Mouse (Mus musculus) heart, adult 2 months (tissue): ENCODE results near the gene Fam107a. TPM values are rescaled to one million over a fixed set of nuclear protein-coding genes. Genes with fewer than 3 reads are reported as not detected.

Experiments used
- DNase-seq, 2 experiments: peaks; one replicate each; pipeline ENCODE4 v3.0.0; 2021
- H3K27ac ChIP-seq: fragments of 200-600 bp; 2 replicates; pipeline ENCODE4 v1.8.1; 2022
- H3K27me3 ChIP-seq: fragments of 200-500 bp; 2 replicates; pipeline ENCODE4 v1.6.1; 2012; ENCODE audit warnings: mild to moderate bottlenecking, low read length, inconsistent platforms, mixed read lengths; ENCODE audit not compliant: control insufficient read depth, insufficient read depth
- H3K36me3 ChIP-seq: fragments of 200-500 bp; 2 replicates; pipeline ENCODE4 v1.6.1; 2012; ENCODE audit warnings: low read length, inconsistent platforms; ENCODE audit not compliant: control insufficient read depth, insufficient read depth
- H3K4me1 ChIP-seq: fragments of 200-500 bp; 2 replicates; pipeline ENCODE4 v1.6.1; 2011; ENCODE audit warnings: low read length; ENCODE audit not compliant: control insufficient read depth, insufficient read depth
- H3K4me3 ChIP-seq: fragments of 200-600 bp; 2 replicates; pipeline ENCODE4 v1.8.1; 2022
- H3K79me2 ChIP-seq: fragments of 200-500 bp; replicated peaks from 2 replicates; pipeline ENCODE4 v1.6.1; 2012; ENCODE audit warnings: mild to moderate bottlenecking, inconsistent platforms, low read length, moderate library complexity, mixed read lengths; ENCODE audit not compliant: control insufficient read depth, insufficient read depth
- H3K9ac ChIP-seq: fragments of 200-500 bp; 2 replicates; pipeline ENCODE4 v1.6.1; 2012; ENCODE audit warnings: low read depth, mild to moderate bottlenecking, control low read depth, inconsistent platforms, low read length, mixed read lengths
- CTCF ChIP-seq: fragments of 200-600 bp; IDR thresholded peaks from 2 replicates; pipeline ENCODE4 v1.8.1; 2022; ENCODE audit warnings: antibody characterized with exemption, mild to moderate bottlenecking, moderate library complexity
- EP300 ChIP-seq: fragments of 200-500 bp; IDR thresholded peaks from 2 replicates; pipeline ENCODE4 v1.6.1; 2011; ENCODE audit warnings: low read depth, low read length, control low read depth; ENCODE audit not compliant: insufficient read depth
- POLR2A ChIP-seq: fragments of 200-500 bp; IDR thresholded peaks from 2 replicates; pipeline ENCODE4 v1.6.1; 2011; ENCODE audit warnings: mild to moderate bottlenecking, low read depth, low read length, control low read depth; ENCODE audit not compliant: insufficient read depth
- WGBS: fragments of 180-500 bp; shearing (Covaris S2); methylation state at CpG from one replicate; pipeline ENCODE4 v1.1.7; 2018; 5-methylcytosine and 5-hydroxymethylcytosine counted together
- intact Hi-C: fragments of 180-260 bp; cut with DNase I; formaldehyde crosslinking; loops from one replicate; pipeline ENCODE4 v1.15.1; 2025
- polyA plus RNA-seq: library from polyadenylated mRNA; depleted of rRNA; stranded (reverse); fragments of >200 nt; gene quantifications from 2 replicates; pipeline ENCODE4 v1.2.3, GENCODE M21; 2012
- total RNA-seq, 2 experiments: library from RNA; stranded (reverse); gene quantifications; 2 replicates each; pipeline ENCODE4 v1.2.3; 2021

Gene Fam107a
- total and polyA plus RNA-seq, 3 experiments: 5.1 to 17.2 (median 5.4) TPM

- H3K4me1 ChIP-seq: peaks cover 4% of the 10 kb centered on the region; the same call in 1 of the 2 replicates
- H3K36me3 ChIP-seq: no peaks in the 10 kb centered on the region
- no peak overlapping the region for H3K27ac ChIP-seq
- peak; percentile 99; the same call in 1 of the 2 replicates for TF ChIP-seq CTCF
- TF ChIP-seq EP300: peak; percentile 68; the same call in 1 of the 2 replicates
- TF ChIP-seq POLR2A: no peak
- no peak overlapping the region for H3K9ac ChIP-seq
- H3K4me3 ChIP-seq: no peak overlapping the region
- WGBS: 28% methylated on average over 7 of the region's 7 CpGs
- intact Hi-C loops: loop anchor here (1.0 to 5.0 kb wide), 5 partner anchors 46 to 379 kb away; no protein-coding TSS in a partner anchor
- peak; percentile 73 to 89 for DNase-seq
- H3K79me2 ChIP-seq: no peaks in the 10 kb centered on the region
- no peaks in the 10 kb centered on the region for H3K27me3 ChIP-seq
Observed at GRCm38 (mm10) chr14:8346255-8346997, 28.6 kb upstream of the Fam107a start.

GRCm38 (mm10) chr14:8345566-8345965, 27.7 kb upstream of the Fam107a start:
- H3K36me3 ChIP-seq: no peaks in the 10 kb centered on the region
- no peak overlapping the region for H3K27ac ChIP-seq
- DNase-seq: no peak
- no peaks in the 10 kb centered on the region for H3K79me2 ChIP-seq
- no peak overlapping the region for H3K4me3 ChIP-seq
- peaks cover 4% of the 10 kb centered on the region; the same call in 1 of the 2 replicates for H3K4me1 ChIP-seq
- H3K27me3 ChIP-seq: no peaks in the 10 kb centered on the region
- WGBS: 70% methylated on average over 4 of the region's 4 CpGs
- TF ChIP-seq CTCF (no peak), EP300 (no peak), POLR2A (no peak)
- no peak overlapping the region for H3K9ac ChIP-seq
- intact Hi-C loops: loop anchor here (5.0 kb wide), 1 partner anchor 378 kb away; no protein-coding TSS in a partner anchor

GRCm38 (mm10) chr14:8342509-8343106, 24.8 kb upstream of the Fam107a start:
- no peaks in the 10 kb centered on the region for H3K79me2 ChIP-seq
- H3K4me3 ChIP-seq: no peak overlapping the region
- WGBS: 11% methylated on average over 5 of the region's 5 CpGs
- DNase-seq: peak; percentile 61 to 73
- intact Hi-C loops: loop anchor here (5.0 kb wide), 1 partner anchor 125 kb away; no protein-coding TSS in a partner anchor
- no peaks in the 10 kb centered on the region for H3K36me3 ChIP-seq
- TF ChIP-seq CTCF (peak; percentile 54), POLR2A (no peak)
- H3K27me3 ChIP-seq: no peaks in the 10 kb centered on the region
- H3K27ac ChIP-seq: no peak overlapping the region
- H3K4me1 ChIP-seq: peaks cover 4% of the 10 kb centered on the region; the same call in 1 of the 2 replicates
- H3K9ac ChIP-seq: no peak overlapping the region

- TF ChIP-seq CTCF: no peak
- no peak for TF ChIP-seq EP300
- TF ChIP-seq POLR2A: no peak
- Histone ChIP-seq H3K36me3 (no peaks in the 10 kb centered on the region), H3K4me1 (peaks cover 4% of the 10 kb centered on the region; the same call in 1 of the 2 replicates), H3K79me2 (no peaks in the 10 kb centered on the region), H3K9ac (no peak overlapping the region), H3K27ac (no peak overlapping the region), H3K4me3 (no peak overlapping the region), H3K27me3 (no peaks in the 10 kb centered on the region)
- intact Hi-C loops: loop anchor here (5.0 kb wide), 1 partner anchor 123 kb away; no protein-coding TSS in a partner anchor
- WGBS: 52% methylated on average over 4 of the region's 4 CpGs
- DNase-seq: no peak
Observed at GRCm38 (mm10) chr14:8340226-8340625, 22.4 kb upstream of the Fam107a start.

- Histone ChIP-seq H3K27ac (no peak overlapping the region), H3K27me3 (no peaks in the 10 kb centered on the region), H3K4me1 (no peaks in the 10 kb centered on the region), H3K4me3 (no peak overlapping the region), H3K36me3 (no peaks in the 10 kb centered on the region), H3K79me2 (no peaks in the 10 kb centered on the region), H3K9ac (no peak overlapping the region)
- no peak for DNase-seq
- intact Hi-C loops: no loop called here
- 69% methylated on average over 10 of the region's 10 CpGs for WGBS
- TF ChIP-seq EP300: no peak
- no peak for TF ChIP-seq CTCF
- TF ChIP-seq POLR2A: no peak
Observed at GRCm38 (mm10) chr14:8335947-8336346, 18.1 kb upstream of the Fam107a start.

GRCm38 (mm10) chr14:8334511-8334910, 16.7 kb upstream of the Fam107a start:
- WGBS: 74% methylated on average over 3 of the region's 3 CpGs
- H3K79me2 ChIP-seq: no peaks in the 10 kb centered on the region
- no peak overlapping the region for H3K4me3 ChIP-seq
- intact Hi-C loops: no loop called here
- H3K27ac ChIP-seq: no peak overlapping the region
- no peaks in the 10 kb centered on the region for H3K36me3 ChIP-seq
- H3K9ac ChIP-seq: no peak overlapping the region
- peaks cover 2% of the 10 kb centered on the region for H3K4me1 ChIP-seq
- DNase-seq: no peak
- TF ChIP-seq CTCF: no peak
- TF ChIP-seq EP300: no peak
- TF ChIP-seq POLR2A: no peak
- no peaks in the 10 kb centered on the region for H3K27me3 ChIP-seq
